Mouse (Mus musculus) adrenal gland, postnatal 4 days (tissue): ENCODE results near the gene Nr0b2. TPM values are rescaled to one million over a fixed set of nuclear protein-coding genes. Genes with fewer than 3 reads are reported as not detected.

ENCODE experiments used
- DNase-seq, 2 experiments: peaks; one replicate each; pipeline ENCODE4 v3.0.0; 2021 to 2022; ENCODE audit warnings: low spot score in 2 of 2, mixed read lengths in 2 of 2
- microRNA-seq: library from miRNA; unstranded; fragments of <30 nt; microRNA quantifications from one replicate; pipeline ENCODE4 v1.2.0, GENCODE M21; 2021
- total RNA-seq, 2 experiments: library from RNA; stranded (reverse); gene quantifications; 2 replicates each; pipeline ENCODE4 v1.2.3; 2021

The Nr0b2 gene
- total RNA-seq, 2 experiments from 2014 or later: 20.2 to 24.6 TPM

DNA sequence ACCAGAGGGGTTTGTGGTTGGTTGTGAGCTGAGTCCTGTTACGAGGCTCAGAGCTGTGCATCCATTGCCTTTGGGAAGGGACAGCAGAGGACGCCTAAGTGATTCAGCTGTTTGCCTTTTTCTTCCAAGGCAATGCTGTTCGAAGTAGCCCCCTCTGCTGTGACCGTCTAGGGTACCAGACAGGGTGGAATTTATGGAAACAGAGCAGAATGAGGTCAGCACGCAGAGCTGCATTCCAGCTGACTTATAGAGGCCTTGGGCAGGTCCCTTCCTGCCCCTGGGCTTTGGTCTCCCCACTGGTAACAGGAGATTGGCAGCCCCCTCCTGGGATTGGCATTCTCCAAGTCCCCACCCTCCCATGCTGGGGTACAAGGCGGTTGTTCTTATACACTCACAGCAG is 51.7 kb downstream of the Nr0b2 start:
- DNase-seq: no peak

DNA sequence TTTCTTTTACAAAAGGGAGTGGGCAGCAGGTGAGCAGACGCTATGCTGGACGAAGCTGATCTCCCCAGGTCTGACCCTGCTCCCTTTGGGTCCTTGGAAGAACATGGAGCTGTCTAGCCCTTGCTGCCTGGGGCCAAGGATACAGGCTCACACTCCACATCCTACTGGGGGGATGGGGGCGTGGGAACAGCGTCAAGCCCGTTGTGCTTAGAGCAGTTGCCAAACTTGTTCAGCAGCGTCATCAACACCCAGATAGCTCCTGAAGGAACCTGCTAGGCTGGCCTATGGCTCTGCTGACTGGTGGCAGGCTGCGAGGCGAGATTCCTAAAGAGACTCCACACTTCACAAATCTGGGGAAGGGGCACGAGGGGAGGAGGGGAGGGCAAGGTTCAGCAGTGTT is 52.2 kb downstream of the Nr0b2 start:
- DNase-seq: no peak

Small RNA genes lying within 50 kb of the gene (microRNA-seq; reads per million reads assigned to microRNA genes)
- gene Gm23158: not detected

Other genes with a start within 250 kb of the Nr0b2 start
- gene Wdtc1, start 199.9 kb upstream of the Nr0b2 start, total RNA-seq: 10 to 100 TPM; 36.3 to 39.9 TPM
- 10 to 100 TPM; 52.9 to 54.4 TPM for gene Slc9a1, start 183.7 kb upstream of the Nr0b2 start, total RNA-seq
- under 1 TPM; 0.73 to 0.78 TPM for gene Tent5b, start 73.2 kb upstream of the Nr0b2 start, total RNA-seq
- gene Trnp1, start 54.8 kb upstream of the Nr0b2 start, total RNA-seq: 1 to 10 TPM; 6.9 to 8.0 TPM
- 1 to 10 TPM; 5.0 to 8.0 TPM for gene Kdf1, start 34.4 kb upstream of the Nr0b2 start, total RNA-seq
- 100 to 1,000 TPM; 129 to 136 TPM for gene Nudc, start 7.4 kb upstream of the Nr0b2 start, total RNA-seq
- 10 to 100 TPM; 10.4 to 14.5 TPM for gene Gpatch3, start 21.4 kb downstream of the Nr0b2 start, total RNA-seq
- gene Gpn2, start 31.0 kb downstream of the Nr0b2 start, total RNA-seq: 10 to 100 TPM; 13.7 to 16.6 TPM
- gene Sfn, start 48.8 kb downstream of the Nr0b2 start, total RNA-seq: 1 to 10 TPM; 3.7 to 4.3 TPM
- gene Zdhhc18, start 96.8 kb downstream of the Nr0b2 start, total RNA-seq: 10 to 100 TPM; 20.8 to 23.9 TPM
- gene Pigv, start 119.3 kb downstream of the Nr0b2 start, total RNA-seq: 10 to 100 TPM; 19.8 to 20.2 TPM
- 10 to 100 TPM; 77.3 to 89.1 TPM for gene Arid1a, start 203.4 kb downstream of the Nr0b2 start, total RNA-seq